Mouse (Mus musculus): Measurements from ENCODE around the gene Cyp4a10. TPM values are rescaled to one million over a fixed set of nuclear protein-coding genes. Genes with fewer than 3 reads are reported as not detected.
"Not testable (repeated sequence)": the region's sequence is repeated elsewhere in the genome, so short reads cannot be mapped to it uniquely, and the experiment has no call there.

Cyp4a10 gene
- polyA plus RNA-seq (2012; fragmentation: generic; extraction: Trizol): not detected

DNA sequence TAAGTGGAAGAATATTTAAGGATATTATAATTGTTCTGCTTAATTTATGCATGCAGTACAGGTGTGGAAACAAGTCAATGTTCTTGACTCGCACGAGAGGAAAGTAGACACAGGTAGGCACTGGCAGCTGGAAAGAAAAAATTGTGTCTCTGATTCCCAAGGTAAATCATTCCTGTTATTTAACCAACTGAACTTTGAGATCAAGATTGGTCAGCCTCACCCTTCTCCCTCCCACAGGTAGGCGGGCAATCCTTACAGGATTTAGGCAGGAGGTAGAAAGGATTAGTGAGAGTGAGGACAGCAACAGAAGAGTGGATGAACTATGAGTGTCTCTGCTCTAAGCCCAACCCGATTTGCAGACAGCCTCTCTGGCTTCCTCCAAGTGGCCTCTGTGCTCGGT lies at the start of gene Cyp4a10:
Cyp4a10 (plus strand) TSS at position 265 of the 400 bp plus-strand sequence.
- not testable (repeated sequence) for H3K79me2 ChIP-seq (ENCODE audit: control insufficient read depth, insufficient read depth); H3K27me3 ChIP-seq (ENCODE audit: control insufficient read depth, insufficient read depth, insufficient read length); H3K36me3 ChIP-seq (ENCODE audit: control insufficient read depth, insufficient read depth); H3K4me3 ChIP-seq; H3K4me2 ChIP-seq (ENCODE audit: low read depth); H3ac ChIP-seq (ENCODE audit: control insufficient read depth, insufficient read length)

DNA sequence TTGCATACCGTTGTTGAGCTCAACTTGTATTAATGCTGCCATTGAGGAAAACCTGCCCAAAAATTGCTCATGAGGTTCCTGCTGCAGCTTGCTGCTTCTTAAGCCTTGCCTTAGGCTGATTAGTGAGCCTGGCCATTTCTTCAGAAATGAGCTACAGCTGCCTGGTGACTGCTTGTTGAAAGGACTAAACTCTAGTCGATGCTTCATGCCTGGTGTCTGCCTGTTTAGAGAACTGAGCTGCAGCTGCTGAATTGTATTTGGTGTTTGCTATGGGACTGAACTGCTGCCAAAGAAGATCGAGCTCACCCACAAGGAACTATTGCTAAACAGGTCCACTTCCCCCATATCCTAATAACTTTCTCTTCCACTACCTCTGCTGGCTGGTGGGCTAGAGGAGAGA lies 44.5 kb upstream of the Cyp4a10 start:
- not testable (repeated sequence) for H3K27me3 ChIP-seq (ENCODE audit: control insufficient read depth, insufficient read depth, insufficient read length)

DNA sequence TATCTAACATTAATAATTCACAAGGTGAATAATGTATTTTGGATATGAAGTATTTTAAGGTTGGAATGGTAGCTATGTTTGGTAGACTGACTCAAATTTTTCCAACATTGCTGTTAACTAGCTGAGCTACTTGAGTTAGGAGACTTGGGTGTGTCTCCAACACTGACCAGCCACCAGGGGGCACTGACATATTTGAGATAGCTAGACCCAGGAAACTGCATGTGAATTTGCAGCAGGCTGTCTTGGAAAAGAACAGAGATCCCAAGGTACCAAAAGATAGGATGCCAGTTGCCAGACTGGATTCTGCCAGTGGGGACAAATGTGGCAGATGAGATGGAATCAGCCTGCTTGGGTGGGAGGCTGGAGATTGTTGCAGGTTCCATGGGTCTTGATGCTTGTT lies 42.0 kb upstream of the Cyp4a10 start:
- not testable (repeated sequence) for H3K79me2 ChIP-seq (ENCODE audit: control insufficient read depth, insufficient read depth); H3K36me3 ChIP-seq (ENCODE audit: control insufficient read depth, insufficient read depth); H3ac ChIP-seq (ENCODE audit: control insufficient read depth, insufficient read length); H3K27me3 ChIP-seq (ENCODE audit: control insufficient read depth, insufficient read depth, insufficient read length); H3K4me2 ChIP-seq (ENCODE audit: low read depth); H3K4me3 ChIP-seq

More for the DNA sequence above, 44.5 kb upstream of the Cyp4a10 start:
- not testable (repeated sequence) for H3K4me2 ChIP-seq (ENCODE audit: low read depth); H3K4me3 ChIP-seq; H3K79me2 ChIP-seq (ENCODE audit: control insufficient read depth, insufficient read depth); H3ac ChIP-seq (ENCODE audit: control insufficient read depth, insufficient read length); H3K36me3 ChIP-seq (ENCODE audit: control insufficient read depth, insufficient read depth)

DNA sequence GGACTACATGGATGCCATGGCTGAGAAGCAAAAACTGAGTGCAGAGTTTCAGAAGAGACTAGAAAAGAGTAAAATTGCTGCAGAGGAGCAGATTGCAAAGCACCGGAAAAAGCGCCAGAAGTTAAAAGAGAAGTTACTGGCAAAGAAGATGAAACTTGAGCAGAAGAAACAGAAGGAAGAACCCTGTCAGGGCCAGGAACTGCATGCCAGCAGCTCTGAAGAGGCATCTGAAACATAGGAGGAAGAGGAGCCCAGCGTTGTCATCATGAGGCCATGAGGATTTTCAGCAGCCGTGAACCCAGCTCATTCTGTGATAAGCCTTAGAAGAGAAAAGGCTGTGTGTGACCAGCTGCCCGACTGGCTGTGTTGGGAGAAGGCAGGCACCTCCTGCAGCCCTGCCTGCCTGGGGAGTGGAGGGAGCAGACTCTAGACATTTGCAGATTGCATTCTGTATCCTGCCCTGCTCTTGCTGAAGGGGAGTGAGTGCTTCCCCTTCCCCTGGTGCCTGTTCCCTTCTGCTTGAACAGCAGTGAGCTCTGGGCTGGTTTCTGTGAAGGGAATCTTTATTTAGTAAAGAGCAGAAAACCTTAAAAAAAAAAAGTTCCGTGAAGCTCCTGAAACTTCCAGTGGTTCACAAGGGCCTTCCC lies 36.9 kb upstream of the Cyp4a10 start:
- no peak for TF ChIP-seq MYOD1 (IDR thresholded peaks at IDR 0.05; ENCODE audit: control insufficient read depth in 1 of 3, insufficient read length in 2 of 3, low read depth in 2 of 3)
- H3K36me3 ChIP-seq (ENCODE audit: control insufficient read depth, insufficient read depth): no peaks in the 10 kb centered on the region

DNA sequence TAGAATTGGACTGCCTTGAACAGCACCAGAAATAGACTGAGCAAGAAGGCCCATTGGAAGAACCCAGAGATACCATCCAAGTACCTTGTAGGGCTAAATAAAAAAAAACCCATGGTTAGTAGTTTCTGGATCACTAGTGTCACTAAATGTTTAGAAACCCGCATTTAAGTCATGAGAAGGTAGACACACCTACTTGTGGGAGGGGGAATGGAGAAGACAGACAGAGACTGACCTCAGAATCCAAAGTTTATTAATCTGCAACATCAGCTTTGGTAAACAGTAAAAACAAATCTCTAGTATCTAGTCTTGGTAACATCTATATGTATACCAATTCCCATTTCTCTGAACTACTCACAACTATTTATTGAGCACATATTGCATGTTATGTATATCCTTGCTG lies 22.1 kb upstream of the Cyp4a10 start, which contains the start of gene Cyp4a14:
Cyp4a14 (minus strand) TSS at position 142 of the 400 bp plus-strand sequence.
- Histone ChIP-seq H3K4me3 (no peak within 1 kb of the TSS), H3ac (ENCODE audit: control insufficient read depth, insufficient read length) (no peak within 1 kb of the TSS), H3K27me3 (ENCODE audit: control insufficient read depth, insufficient read depth, insufficient read length) (no peaks in the 10 kb centered on the region), H3K4me2 (ENCODE audit: low read depth) (no peak within 1 kb of the TSS), H3K36me3 (ENCODE audit: control insufficient read depth, insufficient read depth) (no peaks in the 10 kb centered on the region), H3K79me2 (ENCODE audit: control insufficient read depth, insufficient read depth) (no peaks in the 10 kb centered on the region)
- TF ChIP-seq REST (IDR thresholded peaks at IDR 0.05; ENCODE audit: insufficient read depth, insufficient read length) (no peak), E2F4 (IDR thresholded peaks at IDR 0.05; ENCODE audit: insufficient read depth) (no peak), SRF (IDR thresholded peaks at IDR 0.05; ENCODE audit: control insufficient read depth, insufficient read length, low read depth) (no peak), POLR2AphosphoS2 (IDR thresholded peaks at IDR 0.05; ENCODE audit: insufficient read length, low read depth) (no peak), POLR2A (IDR thresholded peaks at IDR 0.05; ENCODE audit: insufficient read length, low read depth) (no peak), TCF3 (IDR thresholded peaks at IDR 0.05; ENCODE audit: insufficient read length, low read depth) (no peak), MAX (IDR thresholded peaks at IDR 0.05; ENCODE audit: low read depth) (no peak), CEBPB (IDR thresholded peaks at IDR 0.05; ENCODE audit: insufficient read depth, poor library complexity, severe bottlenecking) (no peak), MYOG (IDR thresholded peaks at IDR 0.05; ENCODE audit: control insufficient read depth in 1 of 3, insufficient read depth in 1 of 3, insufficient read length in 2 of 3, low read depth in 2 of 3) (no peak), USF1 (IDR thresholded peaks at IDR 0.05; ENCODE audit: low read depth) (no peak), MYOD1 (IDR thresholded peaks at IDR 0.05; ENCODE audit: control insufficient read depth in 1 of 3, insufficient read length in 2 of 3, low read depth in 2 of 3) (no peak), TCF12 (IDR thresholded peaks at IDR 0.05; ENCODE audit: insufficient read depth, poor library complexity, severe bottlenecking) (no peak)

More for the DNA sequence above, 36.9 kb upstream of the Cyp4a10 start:
- H3ac ChIP-seq (ENCODE audit: control insufficient read depth, insufficient read length): no peak overlapping the region
- no peak overlapping the region for H3K4me2 ChIP-seq (ENCODE audit: low read depth)
- no peak overlapping the region for H3K4me3 ChIP-seq
- no peaks in the 10 kb centered on the region for H3K79me2 ChIP-seq (ENCODE audit: control insufficient read depth, insufficient read depth)
- no peaks in the 10 kb centered on the region for H3K27me3 ChIP-seq (ENCODE audit: control insufficient read depth, insufficient read depth, insufficient read length)

DNA sequence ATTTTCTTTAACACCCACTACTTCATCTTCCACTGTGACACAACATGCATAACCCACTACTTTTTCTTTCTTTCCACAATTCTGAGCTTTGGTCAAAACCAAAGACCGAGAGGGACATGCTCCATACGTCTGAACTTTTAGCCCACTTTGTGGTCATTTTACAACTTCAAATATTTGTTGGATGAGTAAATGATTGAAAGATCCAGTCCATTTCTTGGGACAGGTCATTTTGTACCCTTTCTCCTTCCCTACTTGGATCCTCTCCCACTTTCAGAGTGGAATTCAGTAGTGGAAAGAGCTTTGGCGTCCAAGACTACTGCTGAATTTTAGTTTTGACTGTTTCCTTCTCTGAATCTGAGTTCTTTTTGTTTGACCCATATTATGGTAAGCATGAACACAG lies 20.6 kb upstream of the Cyp4a10 start:
- H3K36me3 ChIP-seq (ENCODE audit: control insufficient read depth, insufficient read depth): no peaks in the 10 kb centered on the region
- no peaks in the 10 kb centered on the region for H3K27me3 ChIP-seq (ENCODE audit: control insufficient read depth, insufficient read depth, insufficient read length)
- no peak for TF ChIP-seq REST (IDR thresholded peaks at IDR 0.05; ENCODE audit: insufficient read depth, insufficient read length)
- no peak for TF ChIP-seq SRF (IDR thresholded peaks at IDR 0.05; ENCODE audit: control insufficient read depth, insufficient read length, low read depth)
- TF ChIP-seq POLR2AphosphoS2 (IDR thresholded peaks at IDR 0.05; ENCODE audit: insufficient read length, low read depth): no peak
- TF ChIP-seq POLR2A (IDR thresholded peaks at IDR 0.05; ENCODE audit: insufficient read length, low read depth): no peak
- no peak for TF ChIP-seq MYOD1 (IDR thresholded peaks at IDR 0.05; ENCODE audit: control insufficient read depth in 1 of 3, insufficient read length in 2 of 3, low read depth in 2 of 3)
- no peaks in the 10 kb centered on the region for H3K79me2 ChIP-seq (ENCODE audit: control insufficient read depth, insufficient read depth)
- H3ac ChIP-seq (ENCODE audit: control insufficient read depth, insufficient read length): no peak overlapping the region
- H3K4me2 ChIP-seq (ENCODE audit: low read depth): no peak overlapping the region
- H3K4me3 ChIP-seq: no peak overlapping the region

DNA sequence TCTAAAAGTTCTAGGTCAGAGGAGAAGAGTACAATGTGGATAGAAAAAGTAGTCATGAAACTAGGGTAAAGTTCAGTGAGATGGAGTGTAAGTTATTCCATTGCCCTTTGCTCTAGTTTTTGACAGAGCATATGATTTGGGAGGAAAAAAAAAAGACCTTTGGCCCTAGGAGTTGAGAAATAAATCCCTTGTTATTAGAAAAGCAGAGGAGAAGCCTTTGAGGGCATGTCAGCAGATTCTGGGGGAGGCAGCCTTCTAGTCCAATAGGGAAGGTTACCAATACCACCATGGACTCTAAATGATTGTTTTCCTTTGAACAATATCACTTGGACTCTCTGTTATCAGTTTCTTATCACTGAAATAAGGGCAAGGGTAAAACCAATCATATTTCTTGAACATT lies 4.1 kb upstream of the Cyp4a10 start:
- not testable (repeated sequence) for H3K4me3 ChIP-seq; H3ac ChIP-seq (ENCODE audit: control insufficient read depth, insufficient read length); H3K36me3 ChIP-seq (ENCODE audit: control insufficient read depth, insufficient read depth); H3K4me2 ChIP-seq (ENCODE audit: low read depth); H3K79me2 ChIP-seq (ENCODE audit: control insufficient read depth, insufficient read depth); H3K27me3 ChIP-seq (ENCODE audit: control insufficient read depth, insufficient read depth, insufficient read length)

Data from myocyte (in vitro differentiated cells).